Mouse (Mus musculus) liver, postnatal 0 days (tissue): ENCODE measurements at regions not wholly inside any gene's neighbourhood (a gene's known extent, or its start where the extent isn't known, plus 50 kb on each side); places are given as distances from the start of the nearest gene placed in this dataset.

Source experiments
- CTCF ChIP-seq: sonication (generic); IDR thresholded peaks from 2 replicates; pipeline ENCODE4 v1.5.1; 2016; ENCODE audit warnings: antibody characterized with exemption, low read depth
- EP300 ChIP-seq: IDR thresholded peaks from 2 replicates; pipeline ENCODE4 v1.6.1; 2016; ENCODE audit warnings: antibody characterized with exemption, low read depth, mild to moderate bottlenecking

- peak; percentile 61 for TF ChIP-seq CTCF
- no peak for TF ChIP-seq EP300
Observed at GRCm38 (mm10) chr8:8985395-8985794, 295.1 kb upstream of the Arglu1 start.
